Mouse (Mus musculus) olfactory bulb, adult 2 months (tissue): ENCODE measurements at regions not wholly inside any gene's neighbourhood (a gene's known extent, or its start where the extent isn't known, plus 50 kb on each side); places are given as distances from the start of the nearest gene placed in this dataset.

ENCODE experiments used
- CTCF ChIP-seq: fragments of 200-500 bp; IDR thresholded peaks from 2 replicates; pipeline ENCODE4 v1.5.1; 2012; ENCODE audit warnings: low read depth, mild to moderate bottlenecking, low read length, moderate library complexity; ENCODE audit not compliant: insufficient read depth
- POLR2A ChIP-seq: fragments of 200-500 bp; IDR thresholded peaks from 2 replicates; pipeline ENCODE4 v1.6.1; 2012; ENCODE audit warnings: mild to moderate bottlenecking, low read depth, low read length, moderate library complexity; ENCODE audit not compliant: insufficient read depth

DNA sequence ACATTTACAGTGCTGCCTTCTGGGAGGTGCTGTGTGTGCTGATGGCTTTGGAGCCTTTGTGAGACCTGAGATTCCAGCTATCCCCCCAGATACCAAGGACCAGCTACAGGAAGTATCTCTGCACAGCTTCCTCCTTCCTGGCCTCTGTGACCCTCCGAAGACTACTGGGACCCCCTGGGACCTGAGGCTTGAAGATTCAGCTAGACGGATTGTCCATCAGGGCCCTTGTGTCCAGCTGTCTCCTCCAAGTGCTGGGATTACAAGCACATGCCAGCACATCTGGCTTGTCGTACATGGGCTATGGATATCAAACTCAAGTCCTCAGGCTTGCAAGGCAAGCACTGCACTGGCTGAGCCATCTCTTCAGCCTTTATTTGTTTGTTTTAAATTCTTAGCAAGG, 71.7 kb upstream of the Mpp6 start:
- TF ChIP-seq CTCF (no peak), POLR2A (no peak)
